Mouse (Mus musculus): ENCODE data around the gene Gm14137. TPM values are rescaled to one million over a fixed set of nuclear protein-coding genes. Genes with fewer than 3 reads are reported as not detected.

The Gm14137 gene
- total RNA-seq (2014; rRNA removed) (0.08 TPM in 1 of 2 replicates, not detected in the other), polyA plus RNA-seq (2015; fragmentation: Nextera tagmentation; extraction: Ambion mirVana) (0.09 and 0.28 TPM in 2 replicates)

- DNase-seq (no peak), ATAC-seq (peak; percentile 30; the same call in 1 of the 2 replicates)
- H3K27ac ChIP-seq (ENCODE audit: low read depth, low read length), result no peak within 1 kb of the TSS
These were observed at the start of gene Gm14137 for GRCm38 (mm10) chr2:119173991-119174651. Gene Gm14137, plus strand, starts transcription at chr2:119174509.

GRCm38 (mm10) chr2:119136346-119136898 lies 37.9 kb upstream of the Gm14137 start:
- DNase-seq (no peak), ATAC-seq (no peak)
- Histone ChIP-seq H3K4me3 (ENCODE audit: low read depth, low read length) (no peak overlapping the region), H3K9ac (no peak overlapping the region), H3K9me3 (ENCODE audit: low read length) (no peaks in the 10 kb centered on the region), H3K4me1 (ENCODE audit: insufficient read depth) (no peaks in the 10 kb centered on the region), H3K4me2 (ENCODE audit: low read depth) (no peak overlapping the region), H3K27ac (ENCODE audit: low read depth, low read length) (no peak overlapping the region), H3K27me3 (ENCODE audit: insufficient read depth, low read length) (no peaks in the 10 kb centered on the region), H3K36me3 (ENCODE audit: insufficient read depth) (peaks cover 52% of the 10 kb centered on the region)
- 86% methylated on average over 5 of the region's 5 CpGs for WGBS
- TF ChIP-seq CTCF (IDR thresholded peaks at IDR 0.05; ENCODE audit: low read depth), result no peak

More at GRCm38 (mm10) chr2:119173991-119174651, at the start of gene Gm14137:
- no peaks in the 10 kb centered on the region for H3K4me1 ChIP-seq (ENCODE audit: insufficient read depth)
- 35% methylated on average over 8 of the region's 8 CpGs for WGBS
- no peak within 1 kb of the TSS for H3K4me2 ChIP-seq (ENCODE audit: low read depth)
- H3K9me3 ChIP-seq (ENCODE audit: low read length), result no peaks in the 10 kb centered on the region
- no peak for TF ChIP-seq CTCF (IDR thresholded peaks at IDR 0.05; ENCODE audit: low read depth)
- H3K4me3 ChIP-seq (ENCODE audit: low read depth, low read length), result no peak within 1 kb of the TSS
- peaks cover 35% of the 10 kb centered on the region for H3K36me3 ChIP-seq (ENCODE audit: insufficient read depth)
- H3K9ac ChIP-seq, result no peak within 1 kb of the TSS
- no peaks in the 10 kb centered on the region for H3K27me3 ChIP-seq (ENCODE audit: insufficient read depth, low read length)

GRCm38 (mm10) chr2:119145199-119145598 lies 29.1 kb upstream of the Gm14137 start:
- H3K36me3 ChIP-seq (ENCODE audit: insufficient read depth), result peaks cover 89% of the 10 kb centered on the region
- no peaks in the 10 kb centered on the region for H3K27me3 ChIP-seq (ENCODE audit: insufficient read depth, low read length)
- H3K9ac ChIP-seq, result no peak overlapping the region
- no peaks in the 10 kb centered on the region for H3K4me1 ChIP-seq (ENCODE audit: insufficient read depth)
- no peak overlapping the region for H3K4me3 ChIP-seq (ENCODE audit: low read depth, low read length)
- ATAC-seq (no peak), DNase-seq (no peak)
- WGBS, result 88% methylated on average over 2 of the region's 2 CpGs
- H3K9me3 ChIP-seq (ENCODE audit: low read length), result no peaks in the 10 kb centered on the region
- no peak overlapping the region for H3K27ac ChIP-seq (ENCODE audit: low read depth, low read length)
- H3K4me2 ChIP-seq (ENCODE audit: low read depth), result no peak overlapping the region
- peak; percentile 30 for TF ChIP-seq CTCF (IDR thresholded peaks at IDR 0.05; ENCODE audit: low read depth)

GRCm38 (mm10) chr2:119146435-119146834 lies 27.9 kb upstream of the Gm14137 start:
- WGBS, result 88% methylated on average over 6 of the region's 6 CpGs
- H3K4me2 ChIP-seq (ENCODE audit: low read depth), result no peak overlapping the region

GRCm38 (mm10) chr2:119147160-119147678 lies 27.1 kb upstream of the Gm14137 start:
- Histone ChIP-seq H3K4me2 (ENCODE audit: low read depth) (no peak overlapping the region), H3K4me1 (ENCODE audit: insufficient read depth) (no peaks in the 10 kb centered on the region), H3K27ac (ENCODE audit: low read depth, low read length) (no peak overlapping the region), H3K36me3 (ENCODE audit: insufficient read depth) (peaks cover 94% of the 10 kb centered on the region), H3K9ac (no peak overlapping the region), H3K4me3 (ENCODE audit: low read depth, low read length) (no peak overlapping the region), H3K27me3 (ENCODE audit: insufficient read depth, low read length) (no peaks in the 10 kb centered on the region), H3K9me3 (ENCODE audit: low read length) (no peaks in the 10 kb centered on the region)
- WGBS, result 83% methylated on average over 22 of the region's 22 CpGs
- ATAC-seq, result no peak
- no peak for TF ChIP-seq CTCF (IDR thresholded peaks at IDR 0.05; ENCODE audit: low read depth)
- no peak for DNase-seq

More at GRCm38 (mm10) chr2:119146435-119146834, 27.9 kb upstream of the Gm14137 start:
- H3K9ac ChIP-seq, result no peak overlapping the region
- no peaks in the 10 kb centered on the region for H3K9me3 ChIP-seq (ENCODE audit: low read length)
- no peak for TF ChIP-seq CTCF (IDR thresholded peaks at IDR 0.05; ENCODE audit: low read depth)
- no peak overlapping the region for H3K27ac ChIP-seq (ENCODE audit: low read depth, low read length)
- ATAC-seq, result no peak
- peaks cover 94% of the 10 kb centered on the region for H3K36me3 ChIP-seq (ENCODE audit: insufficient read depth)
- no peaks in the 10 kb centered on the region for H3K4me1 ChIP-seq (ENCODE audit: insufficient read depth)
- no peaks in the 10 kb centered on the region for H3K27me3 ChIP-seq (ENCODE audit: insufficient read depth, low read length)
- DNase-seq, result no peak
- H3K4me3 ChIP-seq (ENCODE audit: low read depth, low read length), result no peak overlapping the region

GRCm38 (mm10) chr2:119147775-119148174 lies 26.5 kb upstream of the Gm14137 start:
- H3K4me3 ChIP-seq (ENCODE audit: low read depth, low read length), result no peak overlapping the region
- ATAC-seq (no peak), DNase-seq (no peak)
- no peaks in the 10 kb centered on the region for H3K27me3 ChIP-seq (ENCODE audit: insufficient read depth, low read length)
- no peak overlapping the region for H3K4me2 ChIP-seq (ENCODE audit: low read depth)
- no peak overlapping the region for H3K27ac ChIP-seq (ENCODE audit: low read depth, low read length)
- TF ChIP-seq CTCF (IDR thresholded peaks at IDR 0.05; ENCODE audit: low read depth), result no peak
- no peaks in the 10 kb centered on the region for H3K4me1 ChIP-seq (ENCODE audit: insufficient read depth)
- no peak overlapping the region for H3K9ac ChIP-seq
- H3K9me3 ChIP-seq (ENCODE audit: low read length), result no peaks in the 10 kb centered on the region
- peaks cover 94% of the 10 kb centered on the region for H3K36me3 ChIP-seq (ENCODE audit: insufficient read depth)
- 95% methylated on average over 8 of the region's 8 CpGs for WGBS

GRCm38 (mm10) chr2:119152255-119152654 lies 22.1 kb upstream of the Gm14137 start:
- ATAC-seq (no peak), DNase-seq (no peak)
- Histone ChIP-seq H3K4me3 (ENCODE audit: low read depth, low read length) (no peak overlapping the region), H3K9me3 (ENCODE audit: low read length) (no peaks in the 10 kb centered on the region), H3K9ac (no peak overlapping the region), H3K4me2 (ENCODE audit: low read depth) (no peak overlapping the region), H3K27ac (ENCODE audit: low read depth, low read length) (no peak overlapping the region), H3K27me3 (ENCODE audit: insufficient read depth, low read length) (no peaks in the 10 kb centered on the region), H3K4me1 (ENCODE audit: insufficient read depth) (0 out of 2 replicates have a peak, but pooled peaks cover 2% of the 10 kb centered on the region), H3K36me3 (ENCODE audit: insufficient read depth) (peaks cover 69% of the 10 kb centered on the region)
- no peak for TF ChIP-seq CTCF (IDR thresholded peaks at IDR 0.05; ENCODE audit: low read depth)
- 93% methylated on average over 6 of the region's 6 CpGs for WGBS

Data from forebrain, postnatal 0 days (tissue).